Mouse (Mus musculus): ENCODE measurements at regions not wholly inside any gene's neighbourhood (a gene's known extent, or its start where the extent isn't known, plus 50 kb on each side); places are given as distances from the start of the nearest gene placed in this dataset.

- no peak for DNase-seq
These were observed 58.9 kb upstream of the Ankrd1 start for GRCm38 (mm10) chr19:36178828-36179251.

- no peak for DNase-seq
These were observed 60.4 kb upstream of the Ankrd1 start for GRCm38 (mm10) chr19:36180329-36180728.

GRCm38 (mm10) chr19:36181535-36181934 lies 61.6 kb upstream of the Ankrd1 start:
- DNase-seq: no peak

DNA sequence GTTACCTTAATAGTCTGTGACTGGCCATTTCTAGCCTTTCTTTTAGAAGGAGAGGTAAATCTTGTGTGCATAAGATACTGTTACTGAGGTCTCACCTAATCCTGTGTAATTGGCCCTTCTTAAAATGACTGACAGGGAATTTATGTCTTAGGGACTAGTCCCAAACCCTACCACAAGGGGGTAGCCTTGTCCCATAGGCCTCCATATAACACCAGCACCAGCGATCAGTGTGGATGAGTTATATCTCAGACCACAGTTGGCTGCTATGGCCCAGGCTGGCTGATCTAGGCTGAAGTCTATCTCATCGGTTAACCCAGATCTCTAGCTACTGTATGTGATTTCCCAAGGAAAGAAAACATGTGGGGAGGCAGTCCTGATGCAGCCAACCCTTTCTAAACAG lies 63.2 kb upstream of the Ankrd1 start:
- DNase-seq: peak; percentile 54 to 68

GRCm38 (mm10) chr19:36189662-36190061 lies 69.8 kb upstream of the Ankrd1 start:
- DNase-seq: no peak

DNA sequence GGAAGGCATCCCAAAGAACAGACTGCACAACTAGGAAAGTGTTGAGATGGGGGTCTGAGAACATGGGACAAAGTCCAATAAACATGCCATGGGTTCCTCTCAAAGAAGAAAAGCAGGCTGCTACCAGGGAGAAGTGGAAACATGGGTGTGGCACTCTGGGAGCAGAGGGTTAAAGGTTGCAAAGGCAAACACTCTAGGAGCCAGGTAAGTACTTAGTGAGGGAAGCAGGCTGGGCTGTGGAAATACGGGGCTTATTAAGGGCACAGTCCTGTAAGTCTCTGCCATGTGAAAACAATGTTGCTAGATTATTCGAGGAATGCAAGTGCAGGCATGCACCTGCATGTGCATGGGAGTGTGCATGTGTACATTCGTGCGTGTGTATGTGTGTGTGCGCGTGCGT lies 71.7 kb upstream of the Ankrd1 start:
- no peak for DNase-seq

- no peak for DNase-seq
These were observed 84.4 kb upstream of the Ankrd1 start for GRCm38 (mm10) chr19:36204269-36204668.

- no peak for DNase-seq
These were observed 85.2 kb upstream of the Ankrd1 start for GRCm38 (mm10) chr19:36204965-36205718.

DNA sequence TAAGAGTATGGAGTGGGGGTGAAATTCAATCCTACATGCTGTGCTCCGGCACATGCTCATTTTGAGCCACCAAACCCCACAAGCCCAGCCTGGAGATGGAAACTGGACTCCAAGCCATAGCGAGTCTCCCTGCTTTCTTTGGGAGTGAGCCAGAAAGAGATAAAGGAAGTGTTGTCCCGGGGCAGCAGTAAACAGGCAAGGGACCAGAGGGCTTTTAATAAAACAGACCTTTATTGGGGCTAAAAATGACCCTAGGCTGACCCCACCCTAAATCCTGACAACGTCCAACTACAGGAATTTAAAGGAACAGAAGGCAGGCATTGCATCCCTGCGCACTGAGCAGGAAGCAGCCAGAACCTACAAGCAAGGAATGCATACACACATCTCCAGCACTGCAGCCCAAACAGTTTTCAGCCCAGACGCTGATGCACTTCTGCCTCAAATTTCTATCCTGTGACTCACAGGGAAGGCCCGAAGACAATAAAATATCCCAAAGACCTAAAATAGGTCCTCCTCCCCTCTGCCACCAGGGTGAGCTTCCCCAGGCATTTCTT lies 87.9 kb upstream of the Ankrd1 start:
- DNase-seq: peak; percentile 11 to 17

DNA sequence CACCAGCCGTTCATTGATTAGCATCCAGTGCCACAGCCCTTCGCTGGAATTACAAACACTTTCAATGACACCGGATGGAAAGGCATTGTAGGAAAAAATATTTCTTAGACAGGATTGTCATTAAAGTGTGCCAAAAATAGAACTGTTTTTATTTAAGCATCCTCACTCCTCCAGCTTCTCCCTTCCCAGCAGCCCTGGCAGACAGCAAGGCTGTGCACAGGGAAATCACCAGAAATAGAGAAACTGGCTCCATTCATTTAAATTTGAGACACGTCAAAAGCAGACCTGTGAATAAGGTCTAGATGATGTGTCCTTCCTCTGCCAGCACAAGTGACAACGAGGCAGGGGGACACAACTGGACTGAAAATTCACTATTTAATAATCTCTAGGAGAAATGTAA lies 88.5 kb upstream of the Ankrd1 start:
- no peak for DNase-seq

DNA sequence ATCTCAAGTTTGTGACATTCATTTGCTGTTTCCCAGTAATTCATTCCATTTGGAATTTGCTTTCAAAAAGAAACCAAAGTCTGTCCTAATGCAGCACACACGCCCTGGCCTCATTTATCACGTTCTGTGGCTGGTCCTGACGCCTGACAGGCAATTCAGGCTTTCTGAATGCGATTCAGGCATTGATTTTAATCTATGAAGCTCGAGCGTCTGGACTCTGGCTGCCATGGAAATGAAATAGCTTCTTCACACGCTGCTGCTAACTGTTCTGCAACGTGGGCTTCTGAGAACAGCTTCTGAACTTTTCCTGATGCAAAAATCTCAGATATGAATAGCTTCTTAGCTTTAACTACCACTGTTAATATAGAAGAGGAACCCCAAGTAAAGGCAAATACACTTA lies 93.6 kb upstream of the Ankrd1 start:
- no peak for DNase-seq

DNA sequence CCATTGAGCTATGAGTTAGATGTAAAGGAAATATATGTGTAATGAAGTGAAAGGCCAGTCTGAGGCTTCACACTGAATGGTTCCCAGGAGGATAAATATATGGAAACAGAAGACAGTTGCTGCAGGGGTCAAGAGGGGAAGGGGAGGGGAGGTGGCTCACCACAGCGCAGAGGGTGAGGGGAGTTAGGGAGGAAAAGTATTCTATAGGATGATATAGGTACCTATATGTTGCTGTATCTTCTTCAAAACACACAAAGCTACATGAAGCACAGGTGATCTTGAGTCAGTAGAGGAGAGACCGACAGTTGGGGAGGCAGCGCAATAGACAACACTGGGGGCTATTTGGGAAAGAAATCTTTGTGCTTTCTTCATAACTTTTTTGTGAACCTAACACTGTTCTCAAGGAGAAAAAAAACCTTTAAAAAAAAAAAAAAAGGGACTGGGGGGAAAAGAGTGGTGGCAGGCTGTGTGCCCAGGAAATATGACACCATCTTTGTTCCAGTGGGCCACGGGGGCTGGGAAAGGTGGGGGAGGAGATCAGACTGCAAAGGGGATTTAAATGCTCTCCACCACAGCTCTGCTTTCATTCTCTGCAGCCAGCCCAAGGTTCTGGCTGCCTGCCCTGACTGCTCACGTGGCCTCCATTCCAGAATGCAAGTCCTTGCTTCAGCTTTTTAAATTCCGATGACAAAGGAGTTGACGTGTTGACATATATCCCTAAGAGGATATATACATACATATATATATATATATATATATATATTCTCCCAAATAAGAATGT lies 94.5 kb upstream of the Ankrd1 start:
- peak; percentile 74 to 78 for DNase-seq

GRCm38 (mm10) chr19:36217177-36217576 lies 97.3 kb upstream of the Ankrd1 start:
- no peak for DNase-seq

GRCm38 (mm10) chr19:36217605-36218004 lies 97.7 kb upstream of the Ankrd1 start:
- DNase-seq: no peak

GRCm38 (mm10) chr19:36218921-36219320 lies 99.0 kb upstream of the Ankrd1 start:
- DNase-seq: no peak

GRCm38 (mm10) chr19:36221104-36221503 lies 101.2 kb upstream of the Ankrd1 start:
- no peak for DNase-seq

DNA sequence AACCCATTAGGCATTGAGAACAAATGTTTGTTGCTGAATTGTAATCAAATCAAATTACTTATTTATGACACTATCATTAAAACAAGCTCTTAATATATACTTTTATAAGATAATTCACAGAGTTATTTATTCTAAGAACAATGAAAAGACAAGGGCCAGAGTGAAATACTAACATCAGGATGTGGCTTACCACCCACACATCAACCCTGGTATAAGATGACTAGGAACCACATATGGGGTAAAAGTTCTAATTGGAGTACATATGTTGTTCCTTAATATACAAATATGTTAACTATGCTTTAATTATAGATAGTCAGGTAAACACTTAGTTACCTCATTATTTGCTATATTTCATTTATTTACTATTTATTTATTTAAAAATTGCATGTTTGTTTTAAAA lies 101.7 kb upstream of the Ankrd1 start:
- DNase-seq: no peak

DNA sequence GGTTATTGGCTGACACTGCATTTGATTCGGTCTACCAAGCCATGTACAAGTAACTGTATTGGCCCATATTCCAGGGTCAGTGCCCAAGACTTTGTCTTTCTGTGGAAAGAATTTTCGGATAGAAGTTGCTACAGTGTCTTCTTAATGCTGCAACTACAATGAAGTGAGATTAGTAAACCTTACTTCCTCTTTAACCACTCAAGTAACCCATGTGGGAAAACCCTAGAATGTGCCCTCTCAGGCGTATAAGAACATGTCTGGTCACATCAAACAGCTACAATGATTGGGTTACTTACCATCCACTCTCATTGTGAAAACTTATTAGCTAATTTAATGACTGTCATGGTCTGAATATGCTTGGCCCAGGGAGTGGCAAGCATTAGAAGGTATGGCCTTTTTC lies 102.3 kb upstream of the Ankrd1 start:
- DNase-seq: no peak

GRCm38 (mm10) chr19:36224518-36224917 lies 104.6 kb upstream of the Ankrd1 start:
- no peak for DNase-seq

DNA sequence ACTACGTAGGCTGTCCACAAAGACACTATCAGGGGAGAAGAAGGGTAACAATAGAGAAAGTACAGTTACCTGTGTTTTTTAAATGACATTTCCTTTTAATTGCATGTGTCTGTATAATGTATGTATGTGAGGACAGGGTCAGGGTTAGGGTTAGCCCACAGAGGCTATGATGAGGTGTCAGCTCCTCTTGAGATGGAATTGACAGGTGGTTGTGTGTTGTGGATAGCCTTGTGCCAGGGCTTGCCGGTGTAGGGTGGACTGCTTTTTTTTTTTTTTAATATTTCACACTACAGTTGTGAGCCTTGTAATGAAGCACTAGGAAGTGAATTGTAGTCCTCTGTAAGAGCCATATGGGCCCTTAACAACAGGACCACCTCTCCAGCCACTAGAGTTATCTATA lies 105.7 kb upstream of the Ankrd1 start:
- DNase-seq: no peak

- no peak for DNase-seq
These were observed 107.7 kb upstream of the Ankrd1 start for GRCm38 (mm10) chr19:36227418-36228160.

DNA sequence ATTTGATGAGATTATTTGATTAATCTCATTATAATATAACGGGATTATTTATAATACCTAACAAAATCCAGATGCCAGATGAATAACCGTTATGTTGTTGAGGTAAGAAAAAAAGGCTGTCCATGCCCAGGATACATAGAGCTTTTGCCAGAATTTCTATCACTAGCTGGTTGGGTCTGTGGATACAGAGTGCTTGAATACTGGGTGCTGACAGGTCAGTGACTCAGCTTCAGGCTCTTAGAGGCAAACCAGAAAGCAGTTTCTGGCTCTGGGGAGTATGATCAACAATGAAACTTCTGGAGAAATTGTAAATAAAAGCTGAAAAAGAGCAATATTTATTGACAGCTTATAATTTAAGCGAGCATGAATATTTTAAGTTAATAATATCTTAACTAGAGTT lies 109.4 kb upstream of the Ankrd1 start:
- DNase-seq: no peak

GRCm38 (mm10) chr19:36229941-36230340 lies 110.0 kb upstream of the Ankrd1 start:
- DNase-seq: no peak
